Comparison of ENCODE assay signal across 8 mouse cellular contexts in the genomic region with DNA sequence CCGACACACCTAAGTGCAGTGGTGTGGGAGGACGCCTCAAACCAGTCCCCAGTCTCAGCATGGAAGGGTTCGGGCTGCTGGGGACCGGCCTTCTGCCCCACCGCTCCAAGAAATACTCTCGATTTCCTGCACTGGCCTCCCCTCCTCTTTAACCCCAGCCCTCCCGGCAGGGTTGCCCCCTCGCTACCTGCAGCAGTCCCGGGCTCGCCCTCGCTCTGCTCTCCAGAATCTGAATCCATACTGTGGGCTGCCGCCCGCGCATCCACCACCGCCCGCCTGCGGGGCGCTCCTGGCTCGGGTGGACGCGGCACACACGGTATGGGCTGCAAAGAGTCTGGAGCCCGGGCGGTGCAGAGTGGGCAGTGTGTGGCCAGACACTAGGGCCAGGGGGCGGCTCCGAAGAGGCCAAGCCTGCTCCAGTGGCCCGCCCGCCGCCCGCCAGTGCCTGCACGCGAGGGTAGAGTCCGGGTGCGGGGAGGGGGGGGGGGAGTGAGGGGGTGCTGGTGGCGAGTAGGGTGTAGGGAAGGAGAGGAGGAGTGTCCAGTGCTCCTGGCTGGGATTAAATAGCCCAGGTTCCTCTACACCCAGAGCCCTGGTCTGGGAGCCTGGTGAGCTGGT. TPM values are rescaled to one million over a fixed set of nuclear protein-coding genes. Genes with fewer than 3 reads are reported as not detected.
A peak's percentile ranks its signal among the peaks of the same experiment; 100 is the strongest.
DNase-seq lines count a peak whose midpoint lies in the region; ATAC-seq and TF ChIP-seq lines count a peak whose summit lies in the region.

Gene Tnfaip8l3 (minus strand): TSS at position 357 of the 618 bp plus-strand sequence.

- under 1% methylated on average over 27 of the region's 35 CpGs for WGBS in heart, embryonic 14.5 days
- WGBS in lung, adult 2 months: 2% methylated on average over 29 of the region's 35 CpGs
- under 1% methylated on average over 34 of the region's 35 CpGs for WGBS in neural tube, embryonic 15.5 days

- peak within 1 kb of the TSS; percentile 97 for H3K4me2 ChIP-seq in heart, embryonic 14.5 days (ENCODE audit: low read length)
- H3K4me2 ChIP-seq in neural tube, embryonic 15.5 days: peak within 1 kb of the TSS; percentile 100

- intact Hi-C loops in heart, postnatal 25 days (cut with DNase I): no loop called here

- peak; percentile 75 for ATAC-seq in heart, embryonic 14.5 days (ENCODE audit: insufficient number of reproducible peaks, insufficient read depth, low FRiP score, low read depth)
- peak; percentile 86 for ATAC-seq in neural tube, embryonic 15.5 days (ENCODE audit: low FRiP score)

- no peak within 1 kb of the TSS for H3K27ac ChIP-seq in heart, embryonic 14.5 days (replicated peaks in 1 of 2; ENCODE audit: control insufficient read depth in 1 of 2, insufficient read depth in 1 of 2, low read depth in 2 of 2, low read length in 2 of 2)
- no peak within 1 kb of the TSS for H3K27ac ChIP-seq in neural tube, embryonic 15.5 days (replicated peaks)

- H3K4me1 ChIP-seq in heart, embryonic 14.5 days (ENCODE audit: control insufficient read depth in 2 of 2, insufficient read depth in 2 of 2, low read length in 2 of 2): peaks cover 4 to 7% of the 10 kb centered on the region in 2 experiments
- peaks cover 2% of the 10 kb centered on the region; the same call in 1 of the 2 replicates for H3K4me1 ChIP-seq in lung, adult 2 months (ENCODE audit: control insufficient read depth, insufficient read depth, low read length)
- peaks cover 32% of the 10 kb centered on the region for H3K4me1 ChIP-seq in neural tube, embryonic 15.5 days

- TF ChIP-seq CTCF in lung, adult 2 months (IDR thresholded peaks at IDR 0.05; ENCODE audit: insufficient read depth, low read length): no peak

- peaks cover 32% of the 10 kb centered on the region for H3K27me3 ChIP-seq in heart, embryonic 14.5 days (ENCODE audit: control insufficient read depth, insufficient read depth, low read length)
- peaks cover 24% of the 10 kb centered on the region for H3K27me3 ChIP-seq in neural tube, embryonic 15.5 days (replicated peaks)

- no peaks in the 10 kb centered on the region for H3K9me3 ChIP-seq in heart, embryonic 14.5 days (ENCODE audit: control insufficient read depth, low read length)
- H3K9me3 ChIP-seq in neural tube, embryonic 15.5 days (replicated peaks): no peaks in the 10 kb centered on the region

- H3K9ac ChIP-seq in heart, embryonic 14.5 days (ENCODE audit: low read length): peak within 1 kb of the TSS; percentile 45
- H3K9ac ChIP-seq in neural tube, embryonic 15.5 days (replicated peaks): peak within 1 kb of the TSS; percentile 47

- peak; percentile 95 for DNase-seq in heart, adult 11 months
- no peak for DNase-seq in heart, postnatal 25 days (ENCODE audit: low spot score)
- peak; percentile 55 for DNase-seq in embryo, embryonic 9.5 days (ENCODE audit: extremely low spot score)
- peak; percentile 69 for DNase-seq in kidney, postnatal 10 days
- peak; percentile 49 for DNase-seq in lung, adult 2 months
- DNase-seq in spleen, adult 18-20 months: no peak

- peak within 1 kb of the TSS; percentile 47 to 48 for H3K4me3 ChIP-seq in heart, embryonic 14.5 days (ENCODE audit: control insufficient read depth in 1 of 2, insufficient read depth in 1 of 2, low read depth in 1 of 2, low read length in 2 of 2)
- peak within 1 kb of the TSS; percentile 76 for H3K4me3 ChIP-seq in lung, adult 2 months (replicated peaks; ENCODE audit: extremely low read depth, low read depth, low read length)
- H3K4me3 ChIP-seq in neural tube, embryonic 15.5 days (replicated peaks): peak within 1 kb of the TSS; percentile 55

- H3K36me3 ChIP-seq in heart, embryonic 14.5 days (ENCODE audit: control insufficient read depth, insufficient read depth, low read length): no peaks in the 10 kb centered on the region
- H3K36me3 ChIP-seq in neural tube, embryonic 15.5 days: no peaks in the 10 kb centered on the region

- TF ChIP-seq POLR2A in lung, adult 2 months (IDR thresholded peaks at IDR 0.05; ENCODE audit: borderline replicate concordance, extremely low read depth, low read depth, low read length): no peak

RNA-seq across cellular contexts. Expression of gene Tnfaip8l3, which starts in this region (rescaled TPM):
- total RNA-seq in heart, postnatal 25 days (2021): under 1 TPM; 0.18 to 0.28 TPM
- 0.39 and 0.42 TPM in 2 replicates for polyA plus RNA-seq in heart, embryonic 14.5 days (2014; fragmentation: Nextera tagmentation; extraction: Ambion mirVana)
- 1.0 and 1.3 TPM in 2 replicates for polyA plus RNA-seq in lung, adult 2 months (2012; rRNA removed)
- 1.6 and 1.7 TPM in 2 replicates for polyA plus RNA-seq in neural tube, embryonic 15.5 days (2015; fragmentation: Nextera tagmentation; extraction: Ambion mirVana)

Comparison
In these comparisons a context has a peak if more than half of its experiments do, and no peak if none do; other contexts are left out.
1. DNase-seq: peak in heart, adult 11 months (single experiment), embryo, embryonic 9.5 days (single experiment), kidney, postnatal 10 days (single experiment) and lung, adult 2 months (single experiment); none in heart, postnatal 25 days (single experiment) and spleen, adult 18-20 months (0 of 2).
2. Peak in ATAC-seq, H3K4me3 ChIP-seq, H3K9ac ChIP-seq and H3K4me2 ChIP-seq in heart, embryonic 14.5 days; RNA of the gene not detected or under 1 TPM.
3. Peak in every context shown above with its lines, with median percentiles within 50 percentile points of each other: H3K4me3 ChIP-seq.